Mouse (Mus musculus) spleen, postnatal 10 days (tissue): ENCODE measurements at regions not wholly inside any gene's neighbourhood (a gene's known extent, or its start where the extent isn't known, plus 50 kb on each side); places are given as distances from the start of the nearest gene placed in this dataset.

Experiments
- DNase-seq, 2 experiments: peaks; one replicate each; pipeline ENCODE4 v3.0.0; 2021 to 2022; ENCODE audit warnings: low spot score in 2 of 2

DNA sequence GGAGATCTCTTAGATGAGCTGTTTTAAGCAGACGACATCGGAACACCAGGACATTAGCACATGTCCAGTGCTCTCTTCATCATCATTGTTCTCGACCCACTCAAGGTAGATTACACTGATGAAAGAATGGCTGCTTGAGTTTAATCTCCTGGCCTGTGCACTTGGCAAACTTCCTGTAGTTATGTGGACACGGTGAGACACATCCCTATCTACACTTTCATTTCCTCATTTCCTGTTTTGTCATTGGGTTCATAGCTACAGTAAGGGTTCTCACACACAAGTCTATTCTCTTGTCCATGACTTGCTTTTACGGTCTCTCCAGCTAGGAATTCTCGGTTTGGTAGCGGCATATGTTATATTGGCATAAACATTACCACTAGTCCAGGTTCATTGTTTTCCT is 190.5 kb downstream of the Pdgfra start:
- no peak for DNase-seq

GRCm38 (mm10) chr5:75346836-75347773 is 195.0 kb downstream of the Pdgfra start:
- DNase-seq: no peak

GRCm38 (mm10) chr5:75347774-75348116 is 195.7 kb downstream of the Pdgfra start:
- no peak for DNase-seq

DNA sequence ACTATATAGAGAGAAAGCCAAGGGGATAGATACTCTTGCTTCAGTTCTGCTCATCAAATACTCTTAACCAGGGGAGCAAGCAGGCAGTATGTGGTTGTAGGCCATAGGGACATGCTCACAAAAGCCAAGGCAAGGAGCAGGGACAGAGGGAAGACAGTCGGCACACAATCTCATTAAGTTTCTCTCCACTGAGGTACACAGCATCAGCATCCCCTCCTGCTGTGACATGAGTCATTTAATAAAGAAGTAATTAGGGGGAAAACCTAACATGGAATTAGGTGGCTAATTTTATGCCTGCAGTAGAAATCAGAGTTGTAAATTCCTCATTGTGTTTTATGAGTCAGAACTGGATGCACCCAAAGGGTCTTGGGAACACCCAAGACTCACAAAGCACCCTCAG is 203.2 kb downstream of the Pdgfra start:
- no peak for DNase-seq

DNA sequence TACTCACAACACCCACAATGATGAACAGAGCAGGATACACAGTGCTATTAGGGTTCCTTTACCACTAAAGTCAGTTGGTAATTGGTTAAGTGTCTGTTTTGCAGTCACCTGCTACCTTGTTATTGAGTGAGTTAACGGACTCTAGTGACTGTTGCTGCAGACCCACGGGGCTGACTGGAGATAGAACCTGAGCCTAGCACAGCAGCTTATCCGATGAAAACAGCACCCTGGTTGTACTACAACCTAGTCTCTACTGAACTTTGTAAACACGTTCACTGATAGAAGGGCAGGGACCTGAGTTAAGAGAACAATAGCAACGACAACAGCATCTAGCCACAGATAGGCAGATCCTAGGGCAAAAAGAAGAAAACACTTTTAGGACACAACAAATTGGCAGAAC is 206.8 kb downstream of the Pdgfra start:
- no peak for DNase-seq

DNA sequence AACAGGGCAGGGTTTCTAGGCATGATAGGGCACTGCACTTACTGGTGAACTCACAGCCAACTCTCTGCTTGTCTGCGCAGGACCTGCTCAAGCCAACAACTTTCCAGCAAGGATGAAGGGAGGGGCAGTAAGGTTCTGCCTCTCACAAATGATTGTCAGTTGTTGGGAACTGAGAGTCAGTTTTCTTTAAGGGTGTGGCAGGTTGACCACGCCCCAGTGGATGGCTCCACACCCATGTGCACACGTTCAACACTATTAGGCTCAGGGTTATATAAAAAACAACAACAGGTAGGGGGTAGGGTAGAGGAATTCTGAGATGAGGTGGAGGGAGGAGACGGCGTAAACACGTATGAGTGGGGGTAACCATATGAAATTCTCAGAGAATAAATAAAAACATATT is 210.9 kb upstream of the Kit start:
- DNase-seq: no peak

DNA sequence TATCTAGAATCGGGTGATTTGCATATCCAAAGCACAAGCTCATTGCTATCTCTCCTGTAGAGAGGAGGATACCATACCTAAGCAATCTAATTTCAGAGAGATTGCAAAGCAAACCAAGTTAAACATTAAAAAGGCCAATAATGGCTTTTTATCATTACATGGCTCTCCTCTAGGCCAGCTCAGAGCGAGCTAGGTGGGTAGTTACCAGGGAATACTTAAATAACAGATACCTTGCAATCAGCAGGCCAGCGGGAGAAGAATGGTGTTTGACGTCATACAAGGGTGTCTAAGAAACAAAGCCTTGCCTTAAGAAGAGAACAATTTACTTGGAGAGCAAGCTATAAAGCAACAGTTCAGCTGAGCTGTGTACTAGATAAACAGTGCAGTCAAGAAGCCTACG is 207.4 kb upstream of the Kit start:
- DNase-seq: no peak

GRCm38 (mm10) chr5:75368691-75369090 is 206.0 kb upstream of the Kit start:
- no peak for DNase-seq

DNA sequence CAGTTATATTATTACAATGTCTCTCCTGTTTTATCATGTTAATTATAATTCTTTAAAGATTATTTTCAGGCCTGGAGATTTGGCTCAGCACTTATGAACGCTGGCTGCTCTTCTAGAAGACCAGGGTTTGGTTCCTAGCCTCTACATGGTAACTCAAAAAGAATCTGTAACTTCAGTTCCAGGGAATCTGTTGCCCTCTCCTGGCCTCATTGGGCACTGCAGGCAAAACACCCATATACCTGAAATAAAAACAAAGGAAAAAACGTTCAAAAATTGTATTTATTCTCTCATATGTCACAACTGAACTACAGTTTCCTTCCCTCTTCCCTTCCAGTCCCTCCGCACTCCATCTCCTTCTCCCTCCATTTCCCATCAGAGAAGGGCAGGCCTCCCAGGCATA is 201.9 kb upstream of the Kit start:
- DNase-seq: peak in 1 of 2 experiments; percentile 35

DNA sequence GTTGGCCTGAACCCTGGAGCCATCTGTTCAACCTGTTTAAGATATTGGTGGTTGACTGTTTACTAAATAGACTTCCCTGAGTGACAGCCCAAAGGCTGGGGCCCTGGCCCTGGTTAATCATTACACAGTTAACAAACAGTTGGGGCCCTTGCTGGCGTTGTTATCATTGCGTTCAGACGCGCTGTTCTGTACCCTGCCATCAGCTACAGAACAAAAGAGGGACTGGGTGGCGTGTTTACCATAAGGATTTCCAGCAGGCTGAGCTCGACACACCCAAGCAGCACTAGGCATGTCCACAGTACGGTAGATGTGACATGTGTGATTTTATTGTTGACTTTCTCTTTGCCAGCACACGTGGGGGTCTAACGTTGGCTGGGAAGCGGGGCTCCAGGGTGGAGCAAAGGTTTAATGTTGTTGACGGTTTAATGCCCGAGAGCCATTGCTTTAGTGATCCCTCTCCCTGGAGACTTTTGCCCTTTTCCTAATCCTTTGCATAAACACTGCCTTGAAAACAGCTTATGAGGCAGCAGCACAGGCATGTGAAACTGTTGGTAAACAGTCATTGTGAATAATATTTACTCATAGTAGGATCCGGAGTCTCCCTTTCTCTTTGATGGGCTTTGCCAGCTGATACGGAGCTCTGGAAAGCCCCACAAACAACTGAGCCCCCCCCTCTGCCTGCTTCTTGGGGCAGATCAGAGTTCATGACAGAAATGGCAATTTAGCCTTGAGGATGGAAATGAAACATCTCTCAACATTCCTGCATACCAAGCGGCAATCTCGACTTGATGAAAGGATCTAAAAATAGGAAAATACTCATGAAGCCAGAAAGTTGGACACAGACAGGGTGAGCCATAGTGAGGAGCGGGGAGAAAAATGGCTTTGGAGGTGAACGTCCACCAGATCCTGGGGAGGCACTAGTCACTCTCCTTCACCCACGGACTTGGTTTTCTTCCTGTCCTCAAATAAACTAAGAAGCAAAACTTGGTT is 197.1 kb upstream of the Kit start:
- DNase-seq: no peak

DNA sequence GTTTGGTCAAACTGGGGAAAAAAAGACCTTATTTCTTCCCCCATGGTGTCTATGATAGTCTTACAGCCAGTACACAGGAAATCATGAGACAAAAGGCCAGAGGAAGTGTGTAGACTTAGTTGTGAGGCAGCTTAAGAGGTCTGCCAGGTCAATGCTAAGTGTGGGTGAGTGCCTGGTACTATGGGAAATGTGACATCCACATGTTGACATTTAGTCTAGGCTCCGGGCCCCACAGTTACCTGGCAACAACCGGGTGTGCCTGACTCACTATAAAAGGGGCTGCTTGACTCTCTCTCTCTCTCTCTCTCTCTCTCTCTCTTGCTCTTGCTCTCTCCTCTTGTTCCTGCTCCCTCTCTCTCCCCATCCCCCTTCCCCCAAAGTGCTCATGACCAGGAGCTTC is 196.1 kb upstream of the Kit start:
- no peak for DNase-seq

DNA sequence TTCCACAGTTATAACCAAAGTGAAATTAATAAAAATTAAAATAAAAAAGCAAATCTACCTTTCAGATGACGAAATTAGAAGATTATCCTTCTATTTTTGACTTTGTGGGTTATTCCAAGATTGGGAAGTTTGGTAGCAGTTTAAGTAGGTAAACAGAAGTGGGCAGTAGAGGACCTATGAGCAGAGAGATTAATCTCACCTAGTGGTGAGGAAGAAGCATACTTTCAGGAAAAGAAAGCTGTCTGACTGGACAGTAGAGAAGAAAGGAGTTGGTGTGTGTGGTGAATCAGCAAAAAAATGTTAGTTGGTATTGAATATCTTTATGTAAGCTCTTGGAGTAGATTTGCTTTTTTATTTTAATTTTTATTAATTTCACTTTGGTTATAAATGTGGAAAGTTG is 194.4 kb upstream of the Kit start:
- DNase-seq: no peak

- DNase-seq: no peak
These were observed 192.6 kb upstream of the Kit start for GRCm38 (mm10) chr5:75382138-75382537.

GRCm38 (mm10) chr5:75387886-75388454 is 186.7 kb upstream of the Kit start:
- no peak for DNase-seq

DNA sequence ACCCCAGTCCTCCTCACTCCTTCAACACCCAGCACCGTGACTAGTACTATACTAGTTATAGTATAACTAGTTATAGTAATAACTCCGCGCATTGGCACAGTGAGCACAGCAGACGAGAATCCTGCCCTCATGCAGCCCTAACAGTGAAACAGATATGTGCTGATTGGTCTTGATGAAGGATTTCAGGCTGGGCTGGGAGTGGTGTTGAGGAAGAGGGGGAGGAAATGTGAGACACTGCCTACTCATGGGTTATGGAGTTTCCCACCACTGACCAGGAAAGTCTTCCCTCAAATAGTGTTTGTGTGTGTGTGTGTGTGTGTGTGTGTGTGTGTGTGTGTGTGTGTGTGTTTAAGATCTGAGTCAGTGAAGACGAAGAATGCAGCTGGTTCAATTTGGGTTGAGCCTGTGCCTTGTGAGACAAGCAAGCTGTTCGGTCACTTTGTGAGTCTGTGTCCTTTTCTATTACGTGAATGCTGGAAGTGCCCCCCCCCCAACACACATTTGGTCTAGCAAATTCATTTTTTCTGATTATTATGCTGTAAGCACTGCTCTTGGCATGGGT is 185.9 kb upstream of the Kit start:
- no peak for DNase-seq

- DNase-seq: no peak
These were observed 185.2 kb upstream of the Kit start for GRCm38 (mm10) chr5:75389433-75389971.

- no peak for DNase-seq
These were observed 175.9 kb upstream of the Kit start for GRCm38 (mm10) chr5:75398820-75399219.

DNA sequence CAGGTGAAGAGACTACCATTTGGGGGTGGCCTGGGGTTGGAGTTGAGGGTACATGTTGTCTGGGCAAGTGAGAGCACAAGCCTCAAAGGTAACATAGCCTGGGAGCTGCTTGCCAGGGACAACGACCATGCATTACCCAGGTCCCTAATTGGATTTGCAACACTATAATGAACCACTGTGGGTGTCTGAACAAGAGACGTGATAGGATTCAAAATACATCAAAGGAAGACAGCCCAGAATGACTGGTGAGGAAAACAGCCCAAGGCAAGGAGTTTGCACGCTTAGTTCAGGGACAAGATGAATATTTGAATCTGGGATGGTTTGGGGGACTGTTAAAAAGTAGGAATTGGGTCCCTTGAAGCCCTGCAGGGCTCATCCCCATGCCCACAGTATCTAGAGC is 173.0 kb upstream of the Kit start:
- DNase-seq: no peak

- DNase-seq: no peak
These were observed 172.1 kb upstream of the Kit start for GRCm38 (mm10) chr5:75402631-75403030.

GRCm38 (mm10) chr5:75403531-75403930 is 171.2 kb upstream of the Kit start:
- no peak for DNase-seq

DNA sequence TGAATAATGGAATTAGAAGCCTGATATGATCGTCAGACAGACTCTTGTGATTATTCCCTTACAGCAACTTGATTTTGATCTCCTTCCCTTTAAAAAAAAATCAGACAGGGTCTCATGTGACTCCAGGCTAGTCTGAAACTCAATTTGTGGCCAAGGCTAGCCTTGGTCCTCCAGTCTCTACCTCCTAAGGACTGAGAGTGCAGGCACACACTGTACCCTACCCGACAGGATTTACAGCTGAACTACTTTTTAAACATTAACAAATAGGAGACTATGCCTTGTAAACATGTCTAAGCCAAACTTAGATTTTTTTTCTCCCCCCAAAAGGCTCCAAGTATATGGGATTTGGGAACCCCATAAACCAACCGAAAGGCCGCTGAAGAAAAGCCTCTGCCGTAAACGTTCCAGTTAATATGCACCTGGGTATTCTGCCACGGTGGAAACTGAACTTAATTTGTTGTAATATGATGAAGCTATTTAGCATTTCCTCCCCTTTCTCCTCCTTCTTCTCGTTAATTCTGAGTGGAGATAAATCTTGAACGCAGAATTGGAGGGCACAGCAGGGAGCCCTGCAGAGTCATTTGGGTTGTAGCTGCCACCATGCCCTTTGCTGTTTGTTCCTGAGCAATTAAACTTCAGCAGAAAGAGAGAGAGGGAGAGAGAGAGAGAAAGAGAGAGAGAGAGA is 170.0 kb upstream of the Kit start:
- no peak for DNase-seq
